Mouse (Mus musculus) megakaryocyte, embryonic 14.5 days (primary cell): ENCODE data around the gene Vpreb2.

Source experiments
- FLI1 ChIP-seq: IDR thresholded peaks from 2 replicates; pipeline ENCODE4 v1.6.1; 2012; ENCODE audit warnings: low read length, inconsistent platforms, mixed read lengths
- GATA1 ChIP-seq: IDR thresholded peaks from 3 replicates; pipeline ENCODE4 v1.6.1; 2012; ENCODE audit warnings: mixed read lengths, low read length, inconsistent platforms, borderline replicate concordance

DNA sequence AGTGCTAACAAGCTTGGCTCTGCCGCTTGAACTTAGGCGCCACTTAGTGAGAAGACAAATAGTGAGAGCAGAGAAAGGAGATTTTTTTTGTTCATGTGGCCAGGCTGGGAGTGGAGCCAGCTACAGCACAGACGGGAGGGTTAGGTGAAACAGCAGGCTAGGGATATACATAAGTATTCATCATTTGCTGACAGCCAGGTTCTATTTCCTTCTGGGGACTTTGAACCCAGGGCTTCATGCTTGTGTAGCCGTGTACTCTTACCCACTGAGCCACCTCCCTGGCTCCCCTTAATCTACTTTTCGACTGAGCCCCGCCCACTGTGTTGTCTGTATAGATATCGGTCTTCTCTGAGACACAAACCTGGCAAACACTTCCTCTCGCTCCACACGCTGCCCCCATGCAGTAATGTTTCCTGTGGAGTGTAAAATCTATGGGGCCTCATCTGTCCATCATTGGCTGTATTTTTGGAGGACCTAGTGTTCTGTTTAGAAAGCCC is 40.9 kb upstream of the Vpreb2 start:
- TF ChIP-seq FLI1 (no peak), GATA1 (no peak)
